In genomic region chr3:123708626-123709025, GRCm38 (mm10) we compare ENCODE assay signal across 31 mouse cellular contexts. TPM values are rescaled to one million over a fixed set of nuclear protein-coding genes. Genes with fewer than 3 reads are reported as not detected.
DNase-seq lines count a peak whose midpoint lies in the region; ATAC-seq and TF ChIP-seq lines count a peak whose summit lies in the region.
"Had no signal": no experiment of that assay in that cellular context is flagged by ENCODE, and none has a peak within 500 bp of the region (broad histone marks: within the 10 kb centered on the region; RNA-seq: fewer than 3 reads in every experiment).

No protein-coding gene starts in this region.

- H3K4me2 ChIP-seq in forebrain, embryonic 16.5 days (ENCODE audit: low read length), result no peak overlapping the region
- H3K4me2 ChIP-seq in forebrain, embryonic 12.5 days, result no peak overlapping the region
- H3K4me2 ChIP-seq: embryonic facial prominence, embryonic 13.5 days; heart, embryonic 12.5 days; heart, embryonic 15.5 days; hindbrain, embryonic 13.5 days; intestine, embryonic 15.5 days had no signal

- H3K9ac ChIP-seq in forebrain, embryonic 16.5 days (replicated peaks; ENCODE audit: low read depth, low read length), result no peak overlapping the region
- no peak overlapping the region for H3K9ac ChIP-seq in forebrain, embryonic 12.5 days
- no peak overlapping the region for H3K9ac ChIP-seq in heart, adult 2 months (ENCODE audit: low read depth, low read length)
- H3K9ac ChIP-seq: embryonic facial prominence, embryonic 13.5 days; heart, embryonic 12.5 days; heart, embryonic 15.5 days; hindbrain, embryonic 13.5 days; intestine, embryonic 15.5 days had no signal

- no peak overlapping the region for H3K27ac ChIP-seq in forebrain, embryonic 16.5 days (ENCODE audit: low read length)
- H3K27ac ChIP-seq in forebrain, embryonic 12.5 days, result no peak overlapping the region
- peak overlapping the region; percentile 38; the same call in 1 of the 2 replicates for H3K27ac ChIP-seq in heart, adult 2 months
- no peak overlapping the region for H3K27ac ChIP-seq in heart, embryonic 10.5 days
- H3K27ac ChIP-seq: embryonic facial prominence, embryonic 10.5 days; embryonic facial prominence, embryonic 13.5 days; heart, embryonic 15.5 days; hindbrain, embryonic 10.5 days; hindbrain, embryonic 13.5 days; intestine, embryonic 15.5 days had no signal

- no peak for TF ChIP-seq POLR2A in heart, adult 2 months (IDR thresholded peaks at IDR 0.05; ENCODE audit: insufficient read depth, low read depth, low read length)
- TF ChIP-seq POLR2A in brain, embryonic 14.5 days (IDR thresholded peaks at IDR 0.05; ENCODE audit: borderline replicate concordance, extremely low read depth, insufficient read depth, insufficient read length, poor library complexity, severe bottlenecking), result no peak

- no peak for TF ChIP-seq EP300 in heart, adult 2 months (IDR thresholded peaks at IDR 0.05; ENCODE audit: insufficient read depth, low read depth, low read length)

- peak; percentile 58 for ATAC-seq in forebrain, embryonic 16.5 days
- ATAC-seq in forebrain, embryonic 12.5 days (ENCODE audit: low FRiP score), result no peak
- ATAC-seq: CD4-positive, CD25-positive, alpha-beta regulatory T cell, adult 4 months; hindbrain, embryonic 16.5 days; intestine, embryonic 15.5 days had no signal

- no peaks in the 10 kb centered on the region for H3K27me3 ChIP-seq in forebrain, embryonic 16.5 days (replicated peaks; ENCODE audit: control insufficient read depth, insufficient read depth, low read length)
- H3K27me3 ChIP-seq in forebrain, embryonic 12.5 days, result no peaks in the 10 kb centered on the region
- H3K27me3 ChIP-seq in heart, adult 2 months (ENCODE audit: control insufficient read depth, insufficient read depth, low read length), result no peaks in the 10 kb centered on the region
- H3K27me3 ChIP-seq in heart, embryonic 10.5 days (ENCODE audit: insufficient read depth, poor library complexity, severe bottlenecking), result no peaks in the 10 kb centered on the region
- H3K27me3 ChIP-seq: embryonic facial prominence, embryonic 13.5 days; heart, embryonic 12.5 days; heart, embryonic 15.5 days; hindbrain, embryonic 13.5 days; intestine, embryonic 15.5 days had no signal

- H3K4me1 ChIP-seq in forebrain, embryonic 16.5 days (replicated peaks; ENCODE audit: control insufficient read depth, insufficient read depth, low read length), result no peaks in the 10 kb centered on the region
- H3K4me1 ChIP-seq in forebrain, embryonic 12.5 days, result no peaks in the 10 kb centered on the region
- no peaks in the 10 kb centered on the region for H3K4me1 ChIP-seq in heart, adult 2 months (ENCODE audit: control insufficient read depth, insufficient read depth, low read length)
- H3K4me1 ChIP-seq in heart, embryonic 10.5 days, result no peaks in the 10 kb centered on the region
- H3K4me1 ChIP-seq: heart, embryonic 12.5 days; hindbrain, embryonic 10.5 days; hindbrain, embryonic 13.5 days; intestine, embryonic 15.5 days had no signal

- H3K9me3 ChIP-seq in forebrain, embryonic 16.5 days (ENCODE audit: control insufficient read depth, low read length), result no peaks in the 10 kb centered on the region
- no peaks in the 10 kb centered on the region for H3K9me3 ChIP-seq in forebrain, embryonic 12.5 days
- no peaks in the 10 kb centered on the region for H3K9me3 ChIP-seq in heart, embryonic 10.5 days
- H3K9me3 ChIP-seq: embryonic facial prominence, embryonic 10.5 days; embryonic facial prominence, embryonic 13.5 days; heart, embryonic 12.5 days; heart, embryonic 15.5 days; hindbrain, embryonic 10.5 days; hindbrain, embryonic 13.5 days; intestine, embryonic 15.5 days had no signal

- H3K36me3 ChIP-seq in forebrain, embryonic 16.5 days (ENCODE audit: control insufficient read depth, insufficient read depth), result no peaks in the 10 kb centered on the region
- H3K36me3 ChIP-seq in forebrain, embryonic 12.5 days (replicated peaks), result no peaks in the 10 kb centered on the region
- no peaks in the 10 kb centered on the region for H3K36me3 ChIP-seq in heart, adult 2 months (ENCODE audit: control insufficient read depth, insufficient read depth, low read length)
- no peaks in the 10 kb centered on the region for H3K36me3 ChIP-seq in heart, embryonic 10.5 days
- H3K36me3 ChIP-seq: embryonic facial prominence, embryonic 10.5 days; embryonic facial prominence, embryonic 13.5 days; heart, embryonic 12.5 days; heart, embryonic 15.5 days; hindbrain, embryonic 10.5 days; hindbrain, embryonic 13.5 days; intestine, embryonic 15.5 days had no signal

- H3K4me3 ChIP-seq in forebrain, embryonic 16.5 days (replicated peaks; ENCODE audit: low read length), result no peak overlapping the region
- H3K4me3 ChIP-seq in forebrain, embryonic 12.5 days (replicated peaks), result no peak overlapping the region
- no peak overlapping the region for H3K4me3 ChIP-seq in heart, adult 2 months
- H3K4me3 ChIP-seq in heart, embryonic 10.5 days, result no peak overlapping the region
- H3K4me3 ChIP-seq: embryonic facial prominence, embryonic 10.5 days; embryonic facial prominence, embryonic 13.5 days; erythroblast, embryonic 14.5 days; heart, embryonic 12.5 days; heart, embryonic 15.5 days; hindbrain, embryonic 10.5 days; hindbrain, embryonic 13.5 days; intestine, embryonic 15.5 days had no signal

- no peak for DNase-seq in heart, adult 2 months
- no peak for DNase-seq in heart, embryonic 10.5 days (ENCODE audit: low spot score)
- DNase-seq in brain, adult 2 months (ENCODE audit: low read depth, low spot score), result peak; percentile 35
- peak; percentile 32 for DNase-seq in brain, embryonic 14.5 days (ENCODE audit: low read depth)
- DNase-seq: adrenal gland, adult 2 months; adrenal gland, postnatal 14 days; cerebellum, adult 11 months; cerebellum, adult 8-10 months; cerebellum, postnatal 10 days; cerebellum, postnatal 36 days; embryo, embryonic 11 days; gastrocnemius, postnatal 10 days; gastrocnemius, postnatal 36 days; heart, postnatal 10 days; heart, postnatal 36 days; kidney, adult 11 months; kidney, adult 8-10 months had no signal

- no peak for TF ChIP-seq CTCF in heart, adult 2 months (IDR thresholded peaks at IDR 0.05)
- TF ChIP-seq CTCF in brain, embryonic 14.5 days (IDR thresholded peaks at IDR 0.05; ENCODE audit: borderline replicate concordance, extremely low read depth, insufficient read depth, insufficient read length), result no peak

- WGBS in forebrain, embryonic 16.5 days, result 79% methylated on average over 2 of the region's 2 CpGs
- WGBS in forebrain, embryonic 12.5 days, result 87% methylated on average over 2 of the region's 2 CpGs
- WGBS in heart, adult 2 months, result 85% methylated on average over 2 of the region's 2 CpGs
- 85% methylated on average over 2 of the region's 2 CpGs for WGBS in heart, embryonic 10.5 days

- intact Hi-C loops in heart, adult 2 months (cut with DNase I), result no loop called here

- no peaks in the 10 kb centered on the region for H3K79me2 ChIP-seq in heart, adult 2 months (replicated peaks; ENCODE audit: control insufficient read depth, insufficient read depth, low read length)

RNA-seq across cellular contexts. Expression of gene Ndst3, which starts 18.0 kb away (rescaled TPM):
- polyA plus RNA-seq in forebrain, embryonic 16.5 days (2015; fragmentation: Nextera tagmentation; extraction: Ambion mirVana), result 9.3 and 10.6 TPM in 2 replicates
- 6.7 and 8.8 TPM in 2 replicates for polyA plus RNA-seq in forebrain, embryonic 12.5 days (2016; fragmentation: Nextera tagmentation; extraction: Ambion mirVana)
- total RNA-seq in heart, adult 2 months (2021), result under 1 TPM; 0.07 to 0.10 TPM
- polyA plus RNA-seq in heart, adult 2 months (2012; rRNA removed), result 0.04 and 0.23 TPM in 2 replicates
- 0.36 and 0.46 TPM in 2 replicates for polyA plus RNA-seq in heart, embryonic 10.5 days (2016; fragmentation: Nextera tagmentation; extraction: Ambion mirVana)
- polyA plus RNA-seq in brain, embryonic 14.5 days (2012; rRNA removed), result 14.8 and 17.9 TPM in 2 replicates
- total RNA-seq: gastrocnemius, adult 18-20 months; gastrocnemius, postnatal 36 days; granulocyte monocyte progenitor cell, adult 5-6 weeks had no signal
- polyA plus RNA-seq: adrenal gland, adult 2 months; CD4-positive, CD25-positive, alpha-beta regulatory T cell, adult 4 months; erythroblast, embryonic 14.5 days had no signal

Comparison
In these comparisons a context has a peak if more than half of its experiments do, and no peak if none do; other contexts are left out.
1. DNase-seq: peak in brain, adult 2 months (single experiment) and brain, embryonic 14.5 days (single experiment); none in heart, adult 2 months (0 of 2) and heart, embryonic 10.5 days (single experiment).